ENCODE assay signal across 31 mouse cellular contexts in the genomic region with DNA sequence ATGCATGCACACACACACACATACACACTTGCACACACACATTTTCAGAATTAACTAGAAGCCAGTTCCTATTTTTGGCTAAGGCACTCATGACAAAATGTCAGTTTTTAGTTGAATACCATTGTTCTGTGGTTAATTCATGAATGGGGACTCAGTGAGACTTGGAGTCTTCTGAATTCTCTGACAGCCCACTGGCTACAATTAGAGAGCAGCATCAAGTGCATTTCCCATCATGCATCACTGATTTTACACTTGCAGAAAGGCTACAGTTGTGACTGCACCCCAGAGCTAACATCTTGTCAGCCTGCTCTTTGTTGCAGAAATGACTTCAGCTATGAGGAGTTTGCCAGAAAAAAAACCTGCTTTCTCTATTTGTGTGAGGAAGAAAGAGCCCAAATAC.
DNase-seq lines count a peak whose midpoint lies in the region; ATAC-seq and TF ChIP-seq lines count a peak whose summit lies in the region.
"Had no signal": no experiment of that assay in that cellular context is flagged by ENCODE, and none has a peak within 500 bp of the region (broad histone marks: within the 10 kb centered on the region; RNA-seq: fewer than 3 reads in every experiment).

No protein-coding gene starts in this region.

- no peaks in the 10 kb centered on the region for H3K27me3 ChIP-seq in hindbrain, embryonic 16.5 days (replicated peaks; ENCODE audit: control insufficient read depth, insufficient read depth, low read length)
- no peaks in the 10 kb centered on the region for H3K27me3 ChIP-seq in hindbrain, embryonic 13.5 days
- H3K27me3 ChIP-seq in midbrain, embryonic 16.5 days (ENCODE audit: control insufficient read depth, insufficient read depth, low read depth, low read length): no peaks in the 10 kb centered on the region
- H3K27me3 ChIP-seq in midbrain, embryonic 10.5 days (ENCODE audit: low read depth, poor library complexity, severe bottlenecking): no peaks in the 10 kb centered on the region
- no peaks in the 10 kb centered on the region for H3K27me3 ChIP-seq in midbrain, postnatal 0 days (ENCODE audit: insufficient read depth, low read length)
- H3K27me3 ChIP-seq: forebrain, embryonic 13.5 days; limb, embryonic 12.5 days; lung, embryonic 15.5 days; neural tube, embryonic 13.5 days had no signal

- H3K9me3 ChIP-seq in hindbrain, embryonic 16.5 days (ENCODE audit: control insufficient read depth, low read length): no peaks in the 10 kb centered on the region
- no peaks in the 10 kb centered on the region for H3K9me3 ChIP-seq in hindbrain, embryonic 13.5 days
- no peaks in the 10 kb centered on the region for H3K9me3 ChIP-seq in midbrain, embryonic 16.5 days (replicated peaks; ENCODE audit: control insufficient read depth, low read length, poor library complexity, severe bottlenecking)
- H3K9me3 ChIP-seq in midbrain, embryonic 10.5 days (replicated peaks): no peaks in the 10 kb centered on the region
- H3K9me3 ChIP-seq in midbrain, postnatal 0 days (ENCODE audit: low read length): no peaks in the 10 kb centered on the region
- H3K9me3 ChIP-seq: forebrain, embryonic 13.5 days; heart, embryonic 13.5 days; hindbrain, embryonic 10.5 days; limb, embryonic 12.5 days; lung, embryonic 15.5 days; midbrain, embryonic 12.5 days; neural tube, embryonic 13.5 days had no signal

- H3K9ac ChIP-seq in hindbrain, embryonic 16.5 days (ENCODE audit: low read depth, low read length): no peak overlapping the region
- no peak overlapping the region for H3K9ac ChIP-seq in hindbrain, embryonic 13.5 days
- no peak overlapping the region for H3K9ac ChIP-seq in midbrain, embryonic 16.5 days (ENCODE audit: low read depth, low read length)
- no peak overlapping the region for H3K9ac ChIP-seq in midbrain, postnatal 0 days (replicated peaks; ENCODE audit: low read length, poor library complexity, severe bottlenecking)
- H3K9ac ChIP-seq: forebrain, embryonic 13.5 days; heart, embryonic 13.5 days; limb, embryonic 12.5 days; lung, embryonic 15.5 days; midbrain, embryonic 12.5 days; neural tube, embryonic 13.5 days had no signal

- no peak for ATAC-seq in hindbrain, embryonic 16.5 days
- no peak for ATAC-seq in hindbrain, embryonic 13.5 days (ENCODE audit: low FRiP score)
- ATAC-seq in midbrain, embryonic 16.5 days: no peak
- ATAC-seq in midbrain, postnatal 0 days (ENCODE audit: low FRiP score): no peak; the same call in 1 of the 2 replicates
- ATAC-seq: CD4-positive, CD25-positive, alpha-beta regulatory T cell, adult 4 months; forebrain, embryonic 13.5 days; intestine, postnatal 0 days had no signal

- no peak overlapping the region for H3K4me3 ChIP-seq in hindbrain, embryonic 16.5 days (ENCODE audit: low read length)
- no peak overlapping the region for H3K4me3 ChIP-seq in hindbrain, embryonic 13.5 days
- no peak overlapping the region for H3K4me3 ChIP-seq in midbrain, embryonic 16.5 days (ENCODE audit: low read depth, low read length)
- H3K4me3 ChIP-seq in midbrain, embryonic 10.5 days: no peak overlapping the region
- no peak overlapping the region for H3K4me3 ChIP-seq in midbrain, postnatal 0 days (ENCODE audit: low read depth, low read length)
- H3K4me3 ChIP-seq: erythroblast, embryonic 14.5 days; forebrain, embryonic 13.5 days; gastrocnemius, adult 2 months; heart, embryonic 13.5 days; hindbrain, embryonic 10.5 days; limb, embryonic 12.5 days; lung, embryonic 15.5 days; midbrain, embryonic 12.5 days; myocyte; neural tube, embryonic 13.5 days had no signal

- H3K4me2 ChIP-seq in hindbrain, embryonic 16.5 days (ENCODE audit: low read length): no peak overlapping the region
- H3K4me2 ChIP-seq in hindbrain, embryonic 13.5 days: no peak overlapping the region
- H3K4me2 ChIP-seq in midbrain, embryonic 16.5 days (ENCODE audit: low read length): no peak overlapping the region
- no peak overlapping the region for H3K4me2 ChIP-seq in midbrain, postnatal 0 days (ENCODE audit: low read depth, low read length, poor library complexity, severe bottlenecking)
- H3K4me2 ChIP-seq: forebrain, embryonic 13.5 days; limb, embryonic 12.5 days; liver, embryonic 11.5 days; lung, embryonic 15.5 days; midbrain, embryonic 12.5 days; neural tube, embryonic 13.5 days had no signal

- H3K36me3 ChIP-seq in hindbrain, embryonic 16.5 days (ENCODE audit: control insufficient read depth, insufficient read depth, low read length): no peaks in the 10 kb centered on the region
- no peaks in the 10 kb centered on the region for H3K36me3 ChIP-seq in hindbrain, embryonic 13.5 days
- no peaks in the 10 kb centered on the region for H3K36me3 ChIP-seq in midbrain, embryonic 16.5 days (ENCODE audit: control insufficient read depth, insufficient read depth, low read length)
- no peaks in the 10 kb centered on the region for H3K36me3 ChIP-seq in midbrain, embryonic 10.5 days
- no peaks in the 10 kb centered on the region for H3K36me3 ChIP-seq in midbrain, postnatal 0 days (ENCODE audit: insufficient read depth, low read length)
- H3K36me3 ChIP-seq: heart, embryonic 13.5 days; hindbrain, embryonic 10.5 days; limb, embryonic 12.5 days; lung, embryonic 15.5 days; midbrain, embryonic 12.5 days; neural tube, embryonic 13.5 days had no signal

- no peak for TF ChIP-seq CTCF in midbrain, postnatal 0 days (IDR thresholded peaks at IDR 0.05)

- H3K27ac ChIP-seq in hindbrain, embryonic 16.5 days (ENCODE audit: low read depth, low read length): 0 out of 2 replicates have a peak overlapping the region, but pooled peaks have one; percentile 23
- H3K27ac ChIP-seq in hindbrain, embryonic 13.5 days: no peak overlapping the region
- H3K27ac ChIP-seq in midbrain, embryonic 16.5 days (ENCODE audit: low read length): peak overlapping the region; percentile 5; the same call in 1 of the 2 replicates
- H3K27ac ChIP-seq in midbrain, embryonic 10.5 days (replicated peaks): no peak overlapping the region
- 0 out of 2 replicates have a peak overlapping the region, but pooled peaks have one; percentile 38 for H3K27ac ChIP-seq in midbrain, postnatal 0 days (ENCODE audit: low read depth, low read length)
- H3K27ac ChIP-seq: forebrain, embryonic 13.5 days; gastrocnemius, adult 2 months; heart, embryonic 13.5 days; hindbrain, embryonic 10.5 days; limb, embryonic 12.5 days; lung, embryonic 15.5 days; midbrain, embryonic 12.5 days; neural tube, embryonic 13.5 days had no signal

- H3K4me1 ChIP-seq in hindbrain, embryonic 16.5 days (ENCODE audit: control insufficient read depth, insufficient read depth, low read depth, low read length): peaks cover 7% of the 10 kb centered on the region; the same call in 1 of the 2 replicates
- H3K4me1 ChIP-seq in hindbrain, embryonic 13.5 days (replicated peaks): 0 out of 2 replicates have a peak, but pooled peaks cover 12% of the 10 kb centered on the region
- no peaks in the 10 kb centered on the region; the same call in 1 of the 2 replicates for H3K4me1 ChIP-seq in midbrain, embryonic 16.5 days (ENCODE audit: control insufficient read depth, insufficient read depth, low read length)
- peaks cover 7% of the 10 kb centered on the region for H3K4me1 ChIP-seq in midbrain, embryonic 10.5 days
- H3K4me1 ChIP-seq in midbrain, postnatal 0 days (ENCODE audit: insufficient read depth, low read length): no peaks in the 10 kb centered on the region
- H3K4me1 ChIP-seq: heart, embryonic 13.5 days; midbrain, embryonic 12.5 days had no signal

- DNase-seq in midbrain, embryonic 10.5 days (ENCODE audit: low spot score): no peak
- DNase-seq in midbrain, postnatal 0 days (ENCODE audit: low spot score): peak; percentile 49
- no peak for DNase-seq in spleen, postnatal 14 days (ENCODE audit: low spot score in 2 of 2)
- DNase-seq in layer of hippocampus, adult 18-20 months (ENCODE audit: low spot score in 2 of 2): no peak
- DNase-seq: adrenal gland, adult 2 months; adrenal gland, postnatal 36 days; cerebellum, adult 2 months; cerebellum, postnatal 14 days; gastrocnemius, adult 2 months; gastrocnemius, postnatal 36 days; heart, postnatal 10 days; kidney, adult 9 months; kidney, postnatal 10 days; layer of hippocampus, adult 9-11 months; right cerebral cortex, postnatal 25 days; thymus, postnatal 4 days had no signal

Comparison
In these comparisons a context has a peak if more than half of its experiments do, and no peak if none do; other contexts are left out.
1. H3K27ac ChIP-seq: peak in hindbrain, embryonic 16.5 days (single experiment), midbrain, embryonic 16.5 days (single experiment) and midbrain, postnatal 0 days (single experiment); none in hindbrain, embryonic 13.5 days (single experiment) and midbrain, embryonic 10.5 days (single experiment).